Mouse (Mus musculus) neural tube, embryonic 14.5 days (tissue): ENCODE measurements around the gene Pcsk6. TPM values are rescaled to one million over a fixed set of nuclear protein-coding genes. Genes with fewer than 3 reads are reported as not detected.

Experiments
- ATAC-seq: fragments of 200-750 bp; cut with Nextera tagmentation; 2 replicates; pipeline ENCODE4 v1.8.0; 2017; ENCODE audit warnings: low read depth, mild to moderate bottlenecking, moderate TSS enrichment, moderate library complexity
- H3K27ac ChIP-seq: fragments of 300-500 bp; sonication (generic); 2 replicates; pipeline ENCODE4 v1.5.1; 2014; ENCODE audit warnings: low read depth, mild to moderate bottlenecking, control low read depth, low read length, moderate library complexity, mixed read lengths
- H3K27me3 ChIP-seq: fragments of 300-500 bp; sonication (generic); 2 replicates; pipeline ENCODE4 v1.6.1; 2014; ENCODE audit warnings: low read length; ENCODE audit not compliant: control insufficient read depth, insufficient read depth
- H3K36me3 ChIP-seq: fragments of 300-500 bp; sonication (generic); 2 replicates; pipeline ENCODE4 v1.6.1; 2014; ENCODE audit warnings: low read length, mixed read lengths; ENCODE audit not compliant: control insufficient read depth, insufficient read depth
- H3K4me1 ChIP-seq: fragments of 300-500 bp; sonication (generic); 2 replicates; pipeline ENCODE4 v1.6.1; 2014; ENCODE audit warnings: low read length; ENCODE audit not compliant: control insufficient read depth, insufficient read depth
- H3K4me2 ChIP-seq: fragments of 300-500 bp; sonication (generic); 2 replicates; pipeline ENCODE4 v1.6.1; 2014; ENCODE audit warnings: mild to moderate bottlenecking, low read depth, low read length, control low read depth
- H3K4me3 ChIP-seq: fragments of 300-500 bp; sonication (generic); 2 replicates; pipeline ENCODE4 v1.5.1; 2014; ENCODE audit warnings: low read depth, low read length, control low read depth, mixed read lengths
- H3K9ac ChIP-seq: fragments of 300-500 bp; sonication (generic); replicated peaks from 2 replicates; pipeline ENCODE4 v1.6.1; 2014; ENCODE audit warnings: low read depth, mild to moderate bottlenecking, control low read depth, low read length, mixed read lengths
- H3K9me3 ChIP-seq: fragments of 300-500 bp; sonication (generic); 2 replicates; pipeline ENCODE4 v1.6.1; 2016; ENCODE audit warnings: low read length; ENCODE audit not compliant: control insufficient read depth
- WGBS: fragments of 180-500 bp; shearing (Covaris S2); extraction: QIAGEN DNeasy Blood & Tissue Kit; methylation state at CpG from one replicate; pipeline ENCODE4 v1.1.7; 2014; 5-methylcytosine and 5-hydroxymethylcytosine counted together
- polyA plus RNA-seq: library from polyadenylated mRNA; unstranded; fragments of >200 nt; fragmentation: Nextera tagmentation; extraction: Ambion mirVana; gene quantifications from 2 replicates; pipeline ENCODE4 v1.2.1, GENCODE M21; 2014

Pcsk6 gene
- polyA plus RNA-seq, 1 experiment from 2014 or later = 2.6 TPM

DNA sequence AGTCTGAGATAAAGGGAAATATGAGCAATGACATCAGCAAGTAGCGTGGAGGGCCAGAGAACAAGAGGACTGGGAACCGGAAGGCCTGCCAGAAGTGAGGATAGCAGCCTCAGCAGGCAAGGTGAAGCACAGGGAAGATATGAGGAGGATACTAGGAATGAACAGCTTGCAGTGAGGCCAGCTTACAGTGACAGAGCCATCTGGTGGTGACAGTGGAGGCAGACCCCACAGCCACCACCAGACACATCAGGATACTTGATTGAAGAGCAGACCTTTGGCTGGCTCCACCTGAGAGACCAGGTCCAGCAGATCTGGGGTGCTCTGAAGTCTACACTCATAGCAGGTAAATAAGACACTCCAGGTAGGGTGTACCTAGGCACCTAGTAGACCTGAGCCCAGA, 166.2 kb downstream of the Pcsk6 start:
- H3K9ac ChIP-seq = no peak overlapping the region
- H3K36me3 ChIP-seq = no peaks in the 10 kb centered on the region
- WGBS = 83% methylated on average over 2 of the region's 2 CpGs
- no peak overlapping the region for H3K27ac ChIP-seq
- H3K4me3 ChIP-seq = no peak overlapping the region
- no peaks in the 10 kb centered on the region for H3K27me3 ChIP-seq
- no peaks in the 10 kb centered on the region for H3K9me3 ChIP-seq
- no peaks in the 10 kb centered on the region for H3K4me1 ChIP-seq
- ATAC-seq = peak; percentile 51; the same call in 1 of the 2 replicates
- no peak overlapping the region for H3K4me2 ChIP-seq

DNA sequence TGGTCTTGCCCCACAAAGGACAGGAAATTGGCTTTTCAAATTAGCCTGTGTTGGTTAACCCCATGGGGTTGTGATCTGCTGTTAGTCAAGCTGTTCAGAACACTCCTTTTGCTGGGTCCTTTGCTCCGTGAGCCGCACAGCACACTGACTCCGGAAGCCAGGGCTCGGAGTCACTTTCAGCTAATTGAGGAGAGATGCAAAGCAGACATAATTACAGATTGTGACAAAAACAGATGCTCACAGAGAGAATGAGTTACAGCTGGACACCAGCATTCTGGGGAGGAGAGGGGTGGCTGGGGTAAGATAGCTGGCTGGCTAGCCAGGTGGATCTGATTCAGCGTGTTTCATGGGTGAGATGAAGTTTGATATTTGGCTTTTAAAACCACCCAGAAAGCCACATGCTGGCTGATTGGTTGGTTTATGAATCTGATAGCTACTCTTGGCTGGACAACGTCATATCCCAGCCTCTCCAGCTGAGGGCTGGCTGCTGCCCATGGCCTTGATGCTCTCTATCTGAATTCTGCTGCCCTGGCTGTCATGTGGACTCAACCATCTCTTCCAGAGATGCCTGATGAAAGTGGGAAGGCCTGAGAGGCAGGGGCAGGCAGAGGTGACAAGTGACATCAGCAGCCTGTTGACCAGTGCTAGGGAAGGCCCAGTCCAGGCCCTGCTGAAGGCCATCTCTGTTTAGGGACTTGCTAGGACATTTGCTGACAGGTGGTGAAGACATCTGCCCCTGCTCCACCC, 167.4 kb downstream of the Pcsk6 start:
- Histone ChIP-seq H3K27me3 (no peaks in the 10 kb centered on the region), H3K4me1 (no peaks in the 10 kb centered on the region), H3K9me3 (no peaks in the 10 kb centered on the region), H3K4me3 (no peak overlapping the region), H3K4me2 (no peak overlapping the region), H3K27ac (no peak overlapping the region), H3K9ac (no peak overlapping the region), H3K36me3 (no peaks in the 10 kb centered on the region)
- 43% methylated on average over 6 of the region's 6 CpGs for WGBS
- no peak for ATAC-seq

DNA sequence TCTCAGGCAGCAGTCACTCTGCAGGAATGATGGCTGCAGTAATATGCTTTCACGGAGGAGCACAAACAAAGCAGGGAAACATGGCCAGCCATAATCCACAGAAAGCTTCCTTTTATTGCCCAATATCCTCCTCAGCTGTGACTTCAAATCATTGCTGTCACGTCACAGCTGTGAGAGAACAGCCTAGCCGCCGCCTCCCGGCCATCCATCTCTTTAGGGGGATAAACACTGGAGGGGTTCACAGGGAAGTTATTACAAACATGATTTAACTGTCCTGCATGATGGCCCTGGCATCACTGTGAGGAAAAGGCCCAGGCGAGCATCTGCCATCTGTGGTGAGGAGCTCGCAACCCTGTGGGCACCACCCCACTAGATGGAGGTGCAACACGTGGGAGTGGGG, 175.3 kb downstream of the Pcsk6 start:
- peak overlapping the region; percentile 11; the same call in 1 of the 2 replicates for H3K27ac ChIP-seq
- 26% methylated on average over 8 of the region's 8 CpGs for WGBS
- peak; percentile 65 for ATAC-seq

GRCm38 (mm10) chr7:66038261-66038660, 176.7 kb downstream of the Pcsk6 start:
- Histone ChIP-seq H3K4me2 (no peak overlapping the region), H3K27ac (no peak overlapping the region), H3K36me3 (no peaks in the 10 kb centered on the region), H3K4me1 (peaks cover 4% of the 10 kb centered on the region; the same call in 1 of the 2 replicates), H3K4me3 (no peak overlapping the region), H3K9me3 (no peaks in the 10 kb centered on the region), H3K27me3 (no peaks in the 10 kb centered on the region), H3K9ac (no peak overlapping the region)
- no peak for ATAC-seq
- WGBS = 73% methylated on average over 3 of the region's 3 CpGs

More for the DNA sequence above, 175.3 kb downstream of the Pcsk6 start:
- no peaks in the 10 kb centered on the region for H3K27me3 ChIP-seq
- no peak overlapping the region for H3K4me2 ChIP-seq
- no peak overlapping the region for H3K9ac ChIP-seq
- no peak overlapping the region for H3K4me3 ChIP-seq
- no peaks in the 10 kb centered on the region for H3K9me3 ChIP-seq
- H3K4me1 ChIP-seq = peaks cover 4% of the 10 kb centered on the region; the same call in 1 of the 2 replicates
- H3K36me3 ChIP-seq = no peaks in the 10 kb centered on the region

DNA sequence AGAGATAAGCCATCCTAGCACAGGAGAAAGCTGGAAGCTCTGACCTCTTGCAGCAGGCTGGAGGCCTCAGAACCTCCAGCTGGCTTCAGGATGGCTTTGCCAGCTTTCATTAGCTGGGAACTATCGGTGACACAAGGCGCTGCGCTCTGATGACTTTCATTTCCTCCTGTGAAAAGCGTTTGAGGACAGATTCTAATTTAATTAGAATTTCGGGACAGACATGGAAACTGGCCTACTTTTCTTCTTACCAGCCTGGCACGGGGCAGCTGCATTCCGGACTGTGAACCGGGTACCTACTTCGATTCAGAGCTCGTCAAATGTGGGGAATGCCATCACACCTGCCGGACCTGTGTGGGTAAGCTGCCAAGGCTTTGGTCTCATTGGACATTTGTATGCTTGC, 177.2 kb downstream of the Pcsk6 start:
- no peak overlapping the region; the same call in 1 of the 2 replicates for H3K9ac ChIP-seq
- no peaks in the 10 kb centered on the region for H3K9me3 ChIP-seq
- no peak overlapping the region for H3K4me3 ChIP-seq
- no peak overlapping the region for H3K4me2 ChIP-seq
- peaks cover 4% of the 10 kb centered on the region; the same call in 1 of the 2 replicates for H3K4me1 ChIP-seq
- ATAC-seq = no peak
- no peaks in the 10 kb centered on the region for H3K27me3 ChIP-seq
- H3K36me3 ChIP-seq = no peaks in the 10 kb centered on the region
- WGBS = 76% methylated on average over 11 of the region's 11 CpGs
- no peak overlapping the region for H3K27ac ChIP-seq

DNA sequence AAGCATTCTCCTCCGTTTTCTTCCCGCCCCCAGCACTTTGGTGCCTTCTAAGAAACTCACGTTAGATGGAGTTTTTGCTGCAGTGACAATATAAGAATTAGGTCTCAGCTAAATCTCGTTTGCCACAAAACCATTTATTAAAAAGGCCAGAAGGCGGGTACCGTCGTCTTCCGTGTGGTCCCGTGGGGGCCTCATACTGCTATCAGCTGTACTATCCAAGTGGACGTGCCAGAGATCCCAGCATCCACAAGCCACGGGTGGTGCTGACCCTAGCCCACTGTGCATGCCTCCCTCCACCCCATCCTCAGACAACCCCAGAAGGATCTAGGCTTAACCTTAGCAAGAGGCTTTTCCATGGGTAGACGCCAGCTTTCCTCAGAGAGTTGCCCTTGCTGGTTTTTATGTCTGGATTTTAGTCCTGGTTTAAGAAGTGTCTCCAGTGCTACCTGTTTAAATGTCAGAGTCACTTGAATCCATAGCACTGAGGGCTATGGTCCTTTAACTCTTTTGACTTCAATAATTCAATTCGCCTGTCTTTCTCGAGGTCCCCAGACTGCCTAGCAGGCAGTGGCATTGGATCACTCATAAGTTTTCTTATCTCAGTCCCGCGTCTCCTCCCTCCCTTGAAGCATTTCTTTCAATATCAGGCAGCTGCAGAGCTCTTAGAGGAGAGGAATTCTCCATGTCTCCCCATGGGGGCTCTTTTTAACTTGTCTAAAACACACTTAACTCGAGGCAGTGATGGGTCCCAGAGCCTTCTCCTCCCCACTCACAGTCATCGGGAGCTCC, 178.7 kb downstream of the Pcsk6 start:
- ATAC-seq = no peak
- whole genome bisulfite sequencing = 65% methylated on average over 18 of the region's 18 CpGs
- H3K27me3 ChIP-seq = no peaks in the 10 kb centered on the region
- peaks cover 19% of the 10 kb centered on the region for H3K4me1 ChIP-seq
- H3K27ac ChIP-seq = no peak overlapping the region
- H3K36me3 ChIP-seq = no peaks in the 10 kb centered on the region
- H3K9ac ChIP-seq = no peak overlapping the region
- no peak overlapping the region for H3K4me2 ChIP-seq
- H3K9me3 ChIP-seq = no peaks in the 10 kb centered on the region
- H3K4me3 ChIP-seq = no peak overlapping the region

DNA sequence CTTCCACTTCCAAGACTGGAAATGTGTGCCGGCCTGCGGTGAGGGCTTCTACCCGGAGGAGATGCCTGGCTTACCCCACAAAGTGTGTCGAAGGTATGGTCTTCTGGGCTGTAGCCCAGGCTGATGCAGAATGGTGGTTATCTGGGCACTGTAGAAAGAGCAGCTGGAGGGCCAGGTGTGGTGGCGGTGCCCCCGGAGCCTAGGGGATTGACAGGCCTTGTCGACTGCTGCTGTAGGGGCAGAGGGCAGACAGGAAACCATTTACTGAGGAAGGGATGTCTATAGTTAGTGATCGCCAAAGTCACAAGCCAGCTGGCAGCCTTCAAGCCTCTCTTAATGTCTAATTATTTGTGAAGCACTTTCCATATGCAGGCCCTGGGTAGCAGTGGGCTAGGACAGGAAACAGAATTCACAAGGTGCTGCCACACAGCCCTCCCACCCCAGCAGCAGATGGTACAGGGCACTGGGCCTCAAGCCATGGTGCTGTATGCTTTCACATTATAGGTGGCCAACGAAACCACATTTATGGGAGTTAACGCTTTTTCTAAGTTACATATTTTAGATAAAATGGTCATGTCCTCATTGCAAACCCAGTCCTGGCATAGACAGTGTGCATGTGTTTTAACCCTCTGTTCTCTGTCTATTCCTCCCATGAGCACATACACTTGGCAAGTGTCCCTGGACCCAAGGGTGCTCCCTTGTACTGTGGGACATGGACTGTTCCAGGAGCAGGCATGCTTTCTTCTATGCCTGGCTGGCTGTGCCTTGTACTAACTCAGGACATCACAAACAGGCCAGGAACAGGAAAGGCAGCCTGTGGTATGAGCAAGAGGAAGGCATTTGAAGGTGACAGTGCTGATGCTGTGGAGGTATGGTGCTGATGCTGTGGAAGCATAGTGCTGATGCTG, 182.3 kb downstream of the Pcsk6 start, which contains the start of gene Gm45213:
Gene Gm45213 (plus strand): TSS at position 51 of the 908 bp plus-strand sequence.
- WGBS = 63% methylated on average over 10 of the region's 10 CpGs
- ATAC-seq = peak; percentile 23; the same call in 1 of the 2 replicates
- no peaks in the 10 kb centered on the region for H3K36me3 ChIP-seq
- peak within 1 kb of the TSS; percentile 29; the same call in 1 of the 2 replicates for H3K27ac ChIP-seq
- no peaks in the 10 kb centered on the region for H3K27me3 ChIP-seq
- no peak within 1 kb of the TSS for H3K4me3 ChIP-seq
- no peak within 1 kb of the TSS for H3K4me2 ChIP-seq
- H3K9me3 ChIP-seq = no peaks in the 10 kb centered on the region
- H3K9ac ChIP-seq = no peak within 1 kb of the TSS
- H3K4me1 ChIP-seq = peaks cover 31% of the 10 kb centered on the region

DNA sequence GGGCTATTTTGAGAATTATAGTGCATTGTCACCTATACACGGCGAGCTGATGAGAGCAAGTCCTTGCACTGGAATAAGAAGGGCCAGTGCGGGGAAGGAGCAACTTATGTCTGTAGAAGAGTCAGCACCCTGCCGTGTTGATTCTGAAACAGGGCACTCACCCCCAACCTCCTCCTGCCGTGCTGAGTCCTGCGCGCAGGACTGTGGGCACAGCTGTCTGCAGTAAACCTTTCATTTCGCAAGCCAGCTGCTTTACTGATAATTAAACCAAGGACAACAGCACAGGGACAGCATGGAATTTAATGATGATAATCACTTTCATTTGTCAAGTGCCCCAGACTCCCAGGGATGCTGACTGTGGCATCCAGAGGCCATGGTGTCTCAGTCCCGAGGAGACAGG, 183.1 kb downstream of the Pcsk6 start:
- H3K4me3 ChIP-seq = no peak overlapping the region
- H3K4me1 ChIP-seq = peaks cover 26% of the 10 kb centered on the region
- peak; percentile 59; the same call in 1 of the 2 replicates for ATAC-seq
- H3K4me2 ChIP-seq = 0 out of 2 replicates have a peak overlapping the region, but pooled peaks have one; percentile 6
- no peaks in the 10 kb centered on the region for H3K27me3 ChIP-seq
- H3K27ac ChIP-seq = no peak overlapping the region
- H3K9me3 ChIP-seq = no peaks in the 10 kb centered on the region
- H3K36me3 ChIP-seq = no peaks in the 10 kb centered on the region
- WGBS = 10% methylated on average over 9 of the region's 9 CpGs
- H3K9ac ChIP-seq = no peak overlapping the region
